8 mouse cellular contexts compared by ENCODE assay signal in genomic region chr7:90475793-90476312, GRCm38 (mm10). TPM values are rescaled to one million over a fixed set of nuclear protein-coding genes. Genes with fewer than 3 reads are reported as not detected.
A peak's percentile ranks its signal among the peaks of the same experiment; 100 is the strongest.
DNase-seq lines count a peak whose midpoint lies in the region; ATAC-seq and TF ChIP-seq lines count a peak whose summit lies in the region.

Gene Tmem126b, minus strand, starts transcription at chr7:90476001.

- peaks cover 0 to 8% of the 10 kb centered on the region in 2 experiments; a peak in 2 of 4 replicates for H3K4me1 ChIP-seq in MEL (ENCODE audit: control insufficient read depth in 1 of 2, insufficient read depth in 2 of 2, low read length in 2 of 2)
- H3K4me1 ChIP-seq in cerebellum, adult 2 months (ENCODE audit: control insufficient read depth, insufficient read depth, low read length), result peaks cover 3% of the 10 kb centered on the region; the same call in 1 of the 2 replicates
- peaks cover 7% of the 10 kb centered on the region; the same call in 1 of the 2 replicates for H3K4me1 ChIP-seq in forebrain, postnatal 0 days (ENCODE audit: insufficient read depth)
- H3K4me1 ChIP-seq in lung, embryonic 15.5 days, result peaks cover 12% of the 10 kb centered on the region

- peaks cover 2% of the 10 kb centered on the region; the same call in 1 of the 2 replicates for H3K79me2 ChIP-seq in MEL (ENCODE audit: control insufficient read depth, insufficient read depth, low read length, poor library complexity)

- under 1% methylated on average over 36 of the region's 36 CpGs for WGBS in cerebellum, adult 2 months
- WGBS in forebrain, postnatal 0 days, result under 1% methylated on average over 36 of the region's 36 CpGs
- WGBS in lung, embryonic 15.5 days, result under 1% methylated on average over 36 of the region's 36 CpGs

- peak within 1 kb of the TSS; percentile 74 to 85 for H3K4me3 ChIP-seq in MEL (ENCODE audit: control insufficient read depth in 1 of 2, insufficient read depth in 1 of 2, low read depth in 2 of 2, low read length in 2 of 2)
- H3K4me3 ChIP-seq in cerebellum, adult 2 months (replicated peaks; ENCODE audit: insufficient read depth, low read depth, low read length), result peak within 1 kb of the TSS; percentile 85
- H3K4me3 ChIP-seq in forebrain, postnatal 0 days (ENCODE audit: low read depth, low read length), result peak within 1 kb of the TSS; percentile 70
- H3K4me3 ChIP-seq in lung, embryonic 15.5 days, result peak within 1 kb of the TSS; percentile 63

- peak within 1 kb of the TSS; percentile 88 for H3K4me2 ChIP-seq in forebrain, postnatal 0 days (ENCODE audit: low read depth)
- peak within 1 kb of the TSS; percentile 94 for H3K4me2 ChIP-seq in lung, embryonic 15.5 days

- H3K9me3 ChIP-seq in MEL (replicated peaks; ENCODE audit: insufficient read depth, low read length), result no peaks in the 10 kb centered on the region
- H3K9me3 ChIP-seq in forebrain, postnatal 0 days (ENCODE audit: low read length), result no peaks in the 10 kb centered on the region
- no peaks in the 10 kb centered on the region for H3K9me3 ChIP-seq in lung, embryonic 15.5 days

- peaks cover 0 to 11% of the 10 kb centered on the region in 2 experiments; a peak in 3 of 4 replicates for H3K36me3 ChIP-seq in MEL (ENCODE audit: control insufficient read depth in 1 of 2, insufficient read depth in 2 of 2, low read length in 2 of 2)
- no peaks in the 10 kb centered on the region for H3K36me3 ChIP-seq in forebrain, postnatal 0 days (ENCODE audit: insufficient read depth)
- no peaks in the 10 kb centered on the region; the same call in none of the 2 replicates for H3K36me3 ChIP-seq in lung, embryonic 15.5 days

- TF ChIP-seq CTCF in MEL (IDR thresholded peaks at IDR 0.05 in 2 of 3, conservative IDR thresholded peaks at IDR 0.05 in 1 of 3; ENCODE audit: control insufficient read depth in 1 of 3, insufficient read depth in 1 of 3, low read depth in 2 of 3, low read length in 3 of 3, poor library complexity in 1 of 3, severe bottlenecking in 1 of 3), result no peak
- TF ChIP-seq CTCF in cerebellum, adult 2 months (IDR thresholded peaks at IDR 0.05; ENCODE audit: borderline replicate concordance, insufficient read depth, low read depth, low read length), result no peak
- no peak for TF ChIP-seq CTCF in forebrain, postnatal 0 days (IDR thresholded peaks at IDR 0.05; ENCODE audit: low read depth)

- peak; percentile 99 for DNase-seq in MEL (ENCODE audit: low read depth, low spot score)
- peak; percentile 99 to 100 for DNase-seq in cerebellum, adult 2 months
- peak; percentile 94 for DNase-seq in forebrain, postnatal 0 days
- DNase-seq in heart, postnatal 4 days, result peak; percentile 99
- DNase-seq in layer of hippocampus, adult 8-10 months (ENCODE audit: low spot score in 2 of 2), result peak; percentile 99
- peak; percentile 99 for DNase-seq in ovary, adult 18-20 months (ENCODE audit: low spot score)
- DNase-seq in thymus, postnatal 0 days (ENCODE audit: low spot score), result peak; percentile 98

- no peak for TF ChIP-seq EP300 in MEL (IDR thresholded peaks at IDR 0.05; ENCODE audit: low read depth in 1 of 2, low read length in 2 of 2)

- H3K27me3 ChIP-seq in MEL (ENCODE audit: control insufficient read depth in 1 of 2, insufficient read depth in 2 of 2, low read length in 2 of 2), result peaks cover 1 to 20% of the 10 kb centered on the region in 2 experiments; a peak in 2 of 4 replicates
- no peaks in the 10 kb centered on the region for H3K27me3 ChIP-seq in cerebellum, adult 2 months (ENCODE audit: control insufficient read depth, insufficient read depth, low read length)
- no peaks in the 10 kb centered on the region for H3K27me3 ChIP-seq in forebrain, postnatal 0 days (ENCODE audit: insufficient read depth, low read length)
- peaks cover 10% of the 10 kb centered on the region for H3K27me3 ChIP-seq in lung, embryonic 15.5 days

- no peak for TF ChIP-seq RAD21 in MEL (IDR thresholded peaks at IDR 0.05; ENCODE audit: low read depth, low read length)

- H3K27ac ChIP-seq in MEL (ENCODE audit: control insufficient read depth, low read depth, low read length), result peak within 1 kb of the TSS; percentile 73
- peak within 1 kb of the TSS; percentile 93 for H3K27ac ChIP-seq in cerebellum, adult 2 months (ENCODE audit: insufficient read depth, low read length)
- H3K27ac ChIP-seq in forebrain, postnatal 0 days (ENCODE audit: low read depth, low read length), result peak within 1 kb of the TSS; percentile 92
- H3K27ac ChIP-seq in lung, embryonic 15.5 days, result no peak within 1 kb of the TSS

- peak; percentile 83 to 92 for TF ChIP-seq POLR2A in MEL (IDR thresholded peaks at IDR 0.05; ENCODE audit: control insufficient read depth in 1 of 2, insufficient read depth in 1 of 2, low read depth in 1 of 2, low read length in 2 of 2, poor library complexity in 1 of 2)
- TF ChIP-seq POLR2A in cerebellum, adult 2 months (IDR thresholded peaks at IDR 0.05; ENCODE audit: borderline replicate concordance, insufficient read depth, low read length), result peak; percentile 92

- ATAC-seq in forebrain, postnatal 0 days, result peak; percentile 98
- ATAC-seq in lung, embryonic 15.5 days (ENCODE audit: borderline replicate concordance, extremely low read depth, low FRiP score, low TSS enrichment), result peak; percentile 100

- peak within 1 kb of the TSS; percentile 75 for H3K9ac ChIP-seq in MEL (ENCODE audit: control insufficient read depth, low read depth, low read length, poor library complexity, severe bottlenecking)
- H3K9ac ChIP-seq in forebrain, postnatal 0 days, result peak within 1 kb of the TSS; percentile 90
- peak within 1 kb of the TSS; percentile 58 for H3K9ac ChIP-seq in lung, embryonic 15.5 days

TF ChIP-seq in MEL, 35 proteins besides CTCF, POLR2A, EP300 and RAD21 (continues in another document):
- no peak for TF ChIP-seq GATA1 (IDR thresholded peaks at IDR 0.05; ENCODE audit: low read depth, low read length)
- no peak for TF ChIP-seq ZKSCAN1 (IDR thresholded peaks at IDR 0.05; ENCODE audit: low read depth, low read length)
- no peak for TF ChIP-seq ZC3H11A (IDR thresholded peaks at IDR 0.05; ENCODE audit: low read depth, low read length)
- TF ChIP-seq SMC3 (IDR thresholded peaks at IDR 0.05; ENCODE audit: low read depth, low read length), result no peak
- TF ChIP-seq MAX (IDR thresholded peaks at IDR 0.05; ENCODE audit: low read length), result peak; percentile 88
- TF ChIP-seq MAZ (IDR thresholded peaks at IDR 0.05; ENCODE audit: low read depth, low read length), result no peak
- no peak for TF ChIP-seq JUND (IDR thresholded peaks at IDR 0.05; ENCODE audit: low read depth, low read length)
- TF ChIP-seq ETS1 (IDR thresholded peaks at IDR 0.05; ENCODE audit: low read depth, low read length), result 0 out of 2 replicates have a peak, but pooled peaks have one; percentile 3
- peak; percentile 99 for TF ChIP-seq USF1 (IDR thresholded peaks at IDR 0.05; ENCODE audit: low read depth, low read length)
- no peak for TF ChIP-seq MYB (IDR thresholded peaks at IDR 0.05; ENCODE audit: low read depth, low read length)
- no peak for TF ChIP-seq POLR2AphosphoS5 (IDR thresholded peaks at IDR 0.05; ENCODE audit: borderline replicate concordance, low read depth, low read length)
- TF ChIP-seq CHD2 (IDR thresholded peaks at IDR 0.05; ENCODE audit: low read length), result no peak
- peak; percentile 68 for TF ChIP-seq MXI1 (IDR thresholded peaks at IDR 0.05; ENCODE audit: low read depth, low read length)
- TF ChIP-seq ZNF384 (IDR thresholded peaks at IDR 0.05; ENCODE audit: low read depth, low read length), result no peak
- no peak for TF ChIP-seq ELF1 (IDR thresholded peaks at IDR 0.05; ENCODE audit: low read depth, low read length)
- peak; percentile 66 to 89 for TF ChIP-seq USF2 (IDR thresholded peaks at IDR 0.05; ENCODE audit: borderline replicate concordance in 1 of 2, insufficient read depth in 1 of 2, low read depth in 1 of 2, low read length in 2 of 2)
- peak; percentile 73 for TF ChIP-seq HCFC1 (IDR thresholded peaks at IDR 0.05; ENCODE audit: low read depth, low read length)
- TF ChIP-seq MAFK (IDR thresholded peaks at IDR 0.05; ENCODE audit: borderline replicate concordance, low read depth, low read length), result no peak
- TF ChIP-seq CHD1 (IDR thresholded peaks at IDR 0.05; ENCODE audit: low read depth, low read length), result no peak
- TF ChIP-seq BHLHE40 (IDR thresholded peaks at IDR 0.05; ENCODE audit: borderline replicate concordance, low read depth, low read length), result peak; percentile 89; the same call in 1 of the 2 replicates
- no peak for TF ChIP-seq TAL1 (IDR thresholded peaks at IDR 0.05; ENCODE audit: low read length)
- no peak for TF ChIP-seq UBTF (IDR thresholded peaks at IDR 0.05; ENCODE audit: borderline replicate concordance, insufficient read depth, low read depth, low read length)
- no peak for TF ChIP-seq KAT2A (conservative IDR thresholded peaks at IDR 0.05; ENCODE audit: low read depth, low read length)
- no peak for TF ChIP-seq RCOR1 (IDR thresholded peaks at IDR 0.05; ENCODE audit: low read depth, low read length)
- TF ChIP-seq NELFE (IDR thresholded peaks at IDR 0.05; ENCODE audit: low read depth, low read length), result peak; percentile 57
- no peak for TF ChIP-seq E2F4 (IDR thresholded peaks at IDR 0.05; ENCODE audit: borderline replicate concordance, low read depth, low read length)
- 0 out of 2 replicates have a peak, but pooled peaks have one; percentile 75 for TF ChIP-seq ZMIZ1 (IDR thresholded peaks at IDR 0.05; ENCODE audit: low read depth, low read length)
- TF ChIP-seq MYC (IDR thresholded peaks at IDR 0.05; ENCODE audit: low read depth, low read length), result no peak
- no peak for TF ChIP-seq NRF1 (IDR thresholded peaks at IDR 0.05; ENCODE audit: insufficient read depth, low read depth, low read length, poor library complexity, severe bottlenecking)
- peak; percentile 66; the same call in 1 of the 2 replicates for TF ChIP-seq SIN3A (IDR thresholded peaks at IDR 0.05; ENCODE audit: low read length)
- no peak for TF ChIP-seq MEF2A (IDR thresholded peaks at IDR 0.05; ENCODE audit: extremely low read depth, insufficient replicate concordance, low read depth, low read length, poor library complexity, severe bottlenecking)

RNA-seq across cellular contexts. Expression of gene Tmem126b, which starts in this region (rescaled TPM):
- total RNA-seq in MEL (2012; rRNA removed), result 7.9 and 8.1 TPM in 2 replicates
- polyA plus RNA-seq in MEL (2012; ENCODE audit: insufficient read depth in 1 of 2, insufficient read length in 2 of 2, low read depth in 1 of 2, low replicate concordance in 2 of 2, missing spikeins in 1 of 2), result 1 to 10 TPM in 1 of 2 experiments, not detected in 1; 7.9 TPM
- polyA plus RNA-seq in cerebellum, adult 2 months (2012; rRNA removed), result 29.0 and 33.5 TPM in 2 replicates
- total RNA-seq in forebrain, postnatal 0 days (2014; rRNA removed), result 15.2 and 17.4 TPM in 2 replicates
- polyA plus RNA-seq in forebrain, postnatal 0 days (2015; fragmentation: Nextera tagmentation; extraction: Ambion mirVana), result 14.5 and 18.2 TPM in 2 replicates
- total RNA-seq in heart, postnatal 4 days (2021), result 10 to 100 TPM; 13.2 to 14.3 TPM
- total RNA-seq in layer of hippocampus, adult 8-10 months (2022), result 10 to 100 TPM; 25.0 to 33.3 (median 28.1) TPM
- polyA plus RNA-seq in lung, embryonic 15.5 days (2015; fragmentation: Nextera tagmentation; extraction: Ambion mirVana), result 32.7 and 34.8 TPM in 2 replicates
- polyA plus RNA-seq in thymus, postnatal 0 days (2015; fragmentation: Nextera tagmentation; extraction: Ambion mirVana), result 20.7 and 21.0 TPM in 2 replicates
